Mouse (Mus musculus): Measurements from ENCODE around the gene Ccnt2.
"Not testable (repeated sequence)": the region's sequence is repeated elsewhere in the genome, so short reads cannot be mapped to it uniquely, and the experiment has no call there.

The Ccnt2 gene

DNA sequence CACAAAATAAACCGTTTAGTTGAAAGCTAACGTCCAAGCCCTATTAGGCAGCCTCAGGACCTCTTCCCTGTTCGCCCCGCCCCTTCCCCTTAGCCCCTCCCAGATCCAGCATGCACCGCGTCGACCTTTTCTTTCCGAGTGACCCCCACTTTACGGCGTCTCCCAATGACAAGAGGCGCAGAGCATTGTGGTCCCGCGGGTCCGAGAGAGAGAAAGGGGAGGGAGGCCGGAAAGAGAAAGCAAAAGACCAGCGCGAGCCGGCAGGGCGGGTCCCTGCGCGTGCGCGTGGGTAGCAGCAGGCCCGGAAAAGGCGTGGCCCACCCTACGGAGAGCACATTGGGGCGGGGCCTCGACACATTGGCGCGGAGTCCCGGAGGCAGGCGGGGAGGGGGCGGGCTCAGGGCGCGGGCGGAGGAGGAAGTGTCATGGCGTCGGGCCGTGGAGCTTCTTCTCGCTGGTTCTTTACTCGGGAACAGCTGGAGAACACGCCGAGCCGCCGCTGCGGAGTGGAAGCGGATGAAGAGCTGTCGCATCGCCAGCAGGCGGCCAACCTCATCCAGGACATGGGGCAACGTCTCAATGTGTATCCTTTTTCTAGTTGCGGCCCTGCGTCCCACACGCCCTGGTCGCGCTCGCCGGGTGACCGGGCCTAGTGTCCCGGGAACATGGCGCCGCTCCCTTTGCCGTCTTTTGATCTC, at the start of gene Ccnt2:
TSS of gene Ccnt2 (plus strand) at position 362 of the 698 bp plus-strand sequence.
- DNase-seq = peak; percentile 99

DNA sequence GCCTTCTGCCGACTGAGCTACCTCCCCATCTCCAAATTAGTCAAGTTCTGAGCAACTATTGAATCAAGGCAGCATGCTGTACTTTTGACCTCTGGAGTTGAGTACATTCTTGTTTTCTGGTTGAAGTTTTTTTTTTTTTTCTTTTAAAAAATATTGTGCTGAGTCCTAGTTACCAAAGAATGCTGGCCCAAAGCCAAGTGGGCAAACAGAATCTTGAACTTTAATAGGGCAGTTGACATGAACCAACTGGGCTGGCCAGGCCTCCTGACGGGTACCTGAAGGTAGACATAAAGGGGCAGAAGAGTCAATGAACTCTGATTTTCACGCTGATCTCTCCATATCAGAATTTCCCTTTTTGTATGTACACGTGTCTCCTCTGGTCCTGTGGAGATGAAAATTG, 44.9 kb upstream of the Ccnt2 start, which contains the start of gene Acmsd:
TSS of gene Acmsd (plus strand) at position 318 of the 400 bp plus-strand sequence.
- peak; percentile 94 for DNase-seq

DNA sequence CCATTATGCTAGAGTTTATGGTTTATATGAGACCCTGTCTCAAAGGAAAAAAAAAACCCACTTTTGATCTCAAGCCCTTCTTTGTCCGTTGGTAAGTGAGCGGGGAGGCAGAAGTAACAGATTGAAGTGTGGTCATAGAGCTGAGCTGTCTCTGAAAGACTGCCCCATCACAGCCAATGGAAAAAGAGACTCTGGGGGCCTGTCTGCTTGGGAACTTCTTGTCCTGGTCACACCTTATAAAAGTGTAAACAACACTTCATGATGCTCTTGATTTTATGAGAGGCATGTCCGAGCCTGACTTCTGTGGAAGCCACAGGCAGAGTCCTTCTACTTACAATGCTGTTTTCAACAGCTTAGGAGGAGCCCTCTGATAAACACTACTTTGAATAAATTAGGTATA, 42.9 kb upstream of the Ccnt2 start:
- peak; percentile 44 for DNase-seq

DNA sequence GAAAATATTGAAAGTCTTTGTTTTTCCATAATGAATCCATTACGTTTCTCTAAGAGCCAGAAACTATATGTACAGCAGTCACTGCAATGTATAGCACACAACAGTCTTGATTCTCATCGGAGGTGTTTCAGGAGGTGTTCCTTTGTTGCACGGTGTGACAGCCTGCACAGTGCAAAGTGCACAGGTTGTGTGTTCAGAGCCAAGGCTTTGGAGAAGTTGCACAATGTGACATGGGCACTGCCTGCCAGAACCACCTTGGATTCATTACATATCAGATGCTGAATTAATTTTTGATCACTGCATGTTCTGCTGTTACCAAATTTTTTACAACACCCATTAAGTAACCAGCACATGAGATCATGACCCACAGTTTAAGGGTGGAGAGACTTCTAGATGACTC, 41.5 kb upstream of the Ccnt2 start:
- peak; percentile 83 for DNase-seq

GRCm38 (mm10) chr1:127732841-127733240, 41.1 kb upstream of the Ccnt2 start:
- peak; percentile 73 for DNase-seq

DNA sequence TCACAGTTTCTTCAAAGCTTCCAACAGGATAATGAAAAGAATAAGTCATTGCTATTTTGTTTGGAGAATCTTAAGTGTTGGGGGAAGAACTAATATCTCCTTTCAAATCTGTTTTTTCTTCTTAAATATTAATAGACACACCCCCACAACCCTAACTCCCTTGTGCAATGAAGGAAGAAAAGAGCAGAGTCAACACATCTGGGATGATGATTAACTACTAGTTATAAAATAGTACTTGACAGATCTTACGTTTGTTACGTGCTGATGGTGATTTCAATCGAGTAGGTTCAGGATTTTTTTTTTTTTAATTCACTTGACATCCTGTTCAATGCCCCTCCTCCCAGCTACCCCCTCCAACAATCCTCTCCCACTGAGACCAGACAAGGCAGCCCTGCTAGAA, 38.6 kb upstream of the Ccnt2 start:
- DNase-seq = peak; percentile 84

DNA sequence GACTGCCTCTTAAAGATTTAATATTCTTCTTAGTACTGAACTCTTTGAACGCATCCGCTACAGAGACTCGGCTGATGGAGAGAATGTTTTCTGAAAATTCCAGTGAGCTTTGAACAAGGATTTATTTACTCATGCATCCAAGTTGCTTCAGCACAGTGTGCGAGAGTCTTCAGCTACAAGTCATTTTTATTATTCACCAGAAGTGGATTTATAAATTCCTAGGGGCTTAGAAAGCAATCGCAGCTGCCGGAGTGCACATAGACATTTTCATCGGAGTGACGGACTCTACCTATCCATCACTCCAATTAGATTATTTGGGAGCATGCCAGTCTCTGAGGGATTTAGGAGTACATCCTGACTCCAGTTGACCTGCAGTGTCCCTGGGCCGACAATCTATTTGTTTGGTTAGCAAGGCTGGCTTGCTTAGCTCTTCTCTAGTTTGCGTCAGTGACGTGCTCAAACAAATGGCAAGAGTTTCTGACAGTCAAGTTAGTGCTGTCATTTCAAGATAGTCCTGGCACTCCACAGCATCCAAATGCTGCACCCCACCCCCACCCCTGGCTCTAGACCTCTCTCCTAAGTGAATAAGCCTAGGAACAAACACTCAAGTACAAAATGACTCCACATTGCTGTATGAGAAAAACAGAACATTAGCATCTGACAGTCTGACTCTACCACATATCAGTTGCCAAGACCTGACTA, 23.4 kb upstream of the Ccnt2 start:
- DNase-seq = no peak

- DNase-seq = no peak
Measured at GRCm38 (mm10) chr1:127755806-127756205, 18.2 kb upstream of the Ccnt2 start.

- DNase-seq = no peak
Measured at GRCm38 (mm10) chr1:127756331-127757163, 17.4 kb upstream of the Ccnt2 start.

GRCm38 (mm10) chr1:127757164-127757545, 16.8 kb upstream of the Ccnt2 start:
- DNase-seq = not testable (repeated sequence)

DNA sequence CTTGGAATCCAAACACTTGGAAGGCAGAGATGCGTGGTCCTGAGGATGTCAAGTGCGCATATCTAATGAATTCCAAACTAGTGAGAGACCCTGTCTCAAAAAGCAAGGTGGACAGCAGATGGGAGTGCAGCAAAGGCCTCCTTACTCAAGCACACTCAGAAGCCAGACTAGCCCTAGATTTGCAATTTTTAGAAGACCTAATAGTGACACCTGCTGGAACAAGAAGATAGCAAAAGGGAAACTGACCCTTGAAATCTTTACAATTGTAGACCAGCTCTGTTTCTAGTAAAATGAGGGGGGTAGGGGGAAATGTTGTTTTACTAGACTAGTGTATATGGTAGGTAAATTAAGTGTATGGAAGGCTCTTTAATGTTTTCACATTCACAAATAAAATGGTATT, 8.5 kb upstream of the Ccnt2 start:
- peak; percentile 41 for DNase-seq

DNA sequence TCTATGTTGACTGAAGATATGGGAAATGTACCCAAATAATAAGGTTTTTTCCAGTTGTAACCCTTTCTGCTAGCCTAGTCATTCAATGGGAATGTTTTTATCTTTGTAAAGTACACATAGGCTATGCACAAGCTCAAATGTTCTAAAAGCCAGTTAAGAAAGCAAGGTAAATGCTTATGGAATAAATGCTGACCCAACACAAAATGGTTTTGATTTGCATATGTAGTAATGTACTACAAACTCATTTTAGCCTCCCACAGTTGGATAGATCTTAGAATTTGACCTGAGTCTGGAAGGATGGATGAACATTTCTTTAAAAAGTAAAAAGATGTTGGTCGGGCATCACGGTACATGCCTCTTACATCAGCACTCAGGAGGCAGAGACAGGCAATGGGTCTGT, 7.2 kb upstream of the Ccnt2 start:
- DNase-seq = no peak

DNA sequence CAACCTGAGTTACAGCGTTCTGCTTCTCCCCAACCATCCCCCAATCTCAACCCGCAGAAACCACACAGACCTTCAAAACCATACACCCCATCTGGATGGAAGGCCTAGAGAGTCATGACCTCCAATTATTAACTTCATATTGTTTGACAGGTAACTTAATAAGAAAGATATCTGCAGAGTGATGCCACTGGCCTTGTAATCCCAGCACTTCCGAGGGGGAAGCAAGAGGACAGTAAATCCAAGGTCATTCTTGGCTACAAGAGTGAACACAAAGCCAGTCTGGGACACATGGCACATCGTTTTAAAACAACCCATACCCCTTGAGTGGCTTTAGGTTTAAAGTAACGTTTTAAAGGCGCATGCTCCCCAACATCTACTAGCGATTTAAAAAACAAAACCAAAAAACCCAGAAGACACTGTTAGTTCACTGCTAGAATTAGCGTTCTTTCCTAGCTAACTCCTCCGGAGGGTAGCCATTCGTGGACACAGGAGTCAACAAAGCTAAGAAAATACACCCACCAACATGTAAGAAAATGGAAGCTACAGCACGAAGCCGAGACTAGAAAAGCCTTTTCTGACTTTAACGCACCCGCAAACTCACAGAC, 664 bp upstream of the Ccnt2 start:
- no peak for DNase-seq

DNA sequence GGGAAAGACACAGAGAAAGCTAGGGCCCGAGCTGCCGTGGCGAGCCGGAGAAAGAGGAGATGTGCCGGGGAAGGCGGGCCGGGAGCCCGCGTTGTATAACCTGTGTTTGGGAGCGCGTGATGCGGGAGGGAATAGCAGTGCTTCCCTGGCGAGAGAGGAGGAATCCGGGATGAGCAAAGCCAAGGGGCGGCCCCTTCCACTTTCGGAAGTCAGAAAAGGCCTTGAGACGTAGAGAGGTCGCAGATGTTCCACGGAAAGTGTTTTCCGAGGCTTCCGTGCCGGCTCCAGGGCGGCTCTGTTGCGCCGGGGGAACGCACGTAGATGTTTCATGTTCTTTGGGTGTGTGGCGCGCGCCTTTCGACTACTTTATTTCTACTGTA, 527 bp downstream of the Ccnt2 start:
- DNase-seq = no peak

DNA sequence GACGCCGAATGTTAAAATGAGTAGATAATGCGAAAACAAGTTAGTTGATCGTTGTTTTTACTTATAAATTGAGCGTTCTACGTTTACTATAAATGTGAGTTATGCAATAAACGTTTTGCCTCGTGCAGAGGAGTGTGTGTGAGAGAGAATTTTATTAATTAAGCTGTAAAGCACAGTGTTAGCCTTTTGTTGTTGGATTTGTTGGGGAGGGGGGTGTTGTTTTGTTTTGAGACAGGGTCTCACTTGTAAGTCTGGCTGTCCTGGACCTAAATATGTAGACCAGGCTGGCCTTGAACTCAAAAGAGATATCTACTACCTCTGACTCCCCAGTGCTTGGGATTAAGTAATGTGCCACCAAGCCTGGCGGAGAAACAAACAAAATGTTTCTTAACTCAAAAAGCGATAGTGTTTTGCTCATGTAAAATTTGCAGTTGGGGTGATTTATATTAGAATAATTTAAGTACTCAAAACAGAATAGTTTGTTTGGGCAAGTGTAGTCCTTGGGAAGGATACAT, 1.3 kb downstream of the Ccnt2 start:
- no peak for DNase-seq

DNA sequence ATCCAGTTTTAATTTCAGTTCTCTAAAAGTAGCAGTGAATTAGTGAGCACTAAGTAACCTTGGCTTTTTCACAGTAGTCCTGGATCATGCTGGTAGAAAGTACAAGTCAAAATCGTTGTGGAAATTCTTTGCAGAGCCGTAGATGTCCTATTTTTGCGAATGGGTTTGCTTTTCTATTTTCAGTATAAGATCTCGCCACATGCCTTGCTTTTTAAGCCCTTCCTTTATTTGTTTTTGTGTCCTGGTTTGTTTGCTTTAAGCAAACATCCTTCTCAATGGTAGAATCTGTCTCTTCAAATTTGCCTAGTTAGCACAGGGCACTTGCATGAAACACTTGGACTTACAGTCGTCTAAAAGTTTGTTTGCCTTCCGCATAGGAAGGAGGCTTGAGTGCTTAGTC, 2.3 kb downstream of the Ccnt2 start:
- no peak for DNase-seq

DNA sequence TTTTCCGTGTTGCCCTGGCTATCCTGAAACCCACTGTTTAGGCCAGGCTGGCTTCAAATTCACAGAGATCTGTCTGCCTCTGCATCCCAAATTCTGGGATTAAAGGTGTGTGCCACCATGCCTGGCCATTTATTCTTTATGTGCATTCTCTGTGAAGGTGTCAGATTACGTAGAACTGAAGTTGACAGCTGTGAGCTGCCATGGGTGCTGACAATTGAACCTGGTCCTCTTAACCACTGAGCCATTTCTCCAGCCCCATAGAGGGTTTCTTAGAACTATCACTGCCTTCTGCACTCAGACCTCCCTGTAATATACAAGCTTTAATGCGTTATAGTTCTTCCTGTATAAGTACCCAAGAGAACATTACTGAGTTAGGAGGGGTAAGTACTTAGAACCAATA, 4.6 kb downstream of the Ccnt2 start:
- DNase-seq = no peak

GRCm38 (mm10) chr1:127780142-127780541, 6.2 kb downstream of the Ccnt2 start:
- no peak for DNase-seq

GRCm38 (mm10) chr1:127780849-127781248, 6.9 kb downstream of the Ccnt2 start:
- no peak for DNase-seq

DNA sequence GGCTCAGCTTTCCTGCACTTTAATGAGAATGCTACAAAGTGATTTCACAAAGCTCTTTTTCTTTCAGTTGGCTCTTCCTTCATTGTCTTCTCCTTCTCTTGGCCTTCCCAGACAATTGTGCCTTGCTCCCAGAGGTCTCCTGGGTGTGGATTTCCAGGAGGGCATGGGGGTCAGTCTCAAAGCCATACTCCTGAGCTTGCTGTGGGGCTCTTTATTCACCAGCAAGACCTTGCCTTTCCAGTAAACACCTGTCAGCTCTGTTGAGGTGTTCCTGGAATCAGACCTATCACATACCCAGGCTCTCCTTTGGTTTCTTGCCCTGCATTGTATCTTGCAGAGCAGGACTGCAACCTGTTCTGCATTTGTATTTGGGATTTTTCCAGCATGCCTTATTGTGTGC, 9.9 kb downstream of the Ccnt2 start:
- DNase-seq = no peak

GRCm38 (mm10) chr1:127785882-127786281, 11.9 kb downstream of the Ccnt2 start:
- no peak for DNase-seq

DNA sequence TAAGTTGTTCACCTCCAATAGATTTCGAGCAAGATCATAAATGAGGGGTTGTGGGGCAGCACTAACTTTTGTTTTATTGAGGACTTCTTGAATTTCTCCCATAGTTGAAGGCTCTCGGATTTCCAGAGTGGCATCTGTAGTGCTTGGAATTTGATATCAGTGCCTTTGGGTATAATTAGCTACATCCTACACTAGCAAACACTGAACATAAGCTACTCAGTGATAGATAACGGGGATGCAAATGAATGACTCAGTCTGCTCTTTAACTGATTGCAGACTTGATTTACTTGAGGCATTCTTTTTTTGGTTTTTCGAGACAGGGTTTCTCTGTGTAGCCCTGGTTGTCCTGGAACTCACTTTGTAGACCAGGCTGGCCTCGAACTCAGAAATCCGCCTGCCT, 15.0 kb downstream of the Ccnt2 start:
- DNase-seq = no peak

DNA sequence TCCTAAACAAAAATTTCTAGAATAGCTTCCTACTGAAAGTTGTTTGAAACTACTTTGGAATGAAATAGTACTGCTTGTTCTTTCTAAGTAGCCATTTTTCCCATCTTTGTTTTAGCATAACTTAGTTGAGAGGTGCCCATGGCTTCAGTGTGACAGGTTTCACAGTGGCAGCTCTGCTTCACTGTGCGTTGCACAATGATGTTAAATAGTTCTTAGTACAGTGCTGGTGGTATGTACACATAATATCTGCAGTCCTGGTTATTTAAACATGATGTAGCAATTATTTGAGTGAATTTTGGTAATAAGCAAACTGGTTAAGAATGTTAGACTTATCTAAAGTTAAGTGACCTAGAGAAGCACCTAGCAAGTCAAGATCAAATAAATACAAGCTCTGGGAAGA, 19.5 kb downstream of the Ccnt2 start:
- DNase-seq = no peak

Measured in kidney, adult 9 months (tissue).